Mouse (Mus musculus): ENCODE data around the gene Kcnk3. TPM values are rescaled to one million over a fixed set of nuclear protein-coding genes. Genes with fewer than 3 reads are reported as not detected.

The Kcnk3 gene
- polyA plus RNA-seq, 1 experiment from 2014 or later = 1.1 TPM

DNA sequence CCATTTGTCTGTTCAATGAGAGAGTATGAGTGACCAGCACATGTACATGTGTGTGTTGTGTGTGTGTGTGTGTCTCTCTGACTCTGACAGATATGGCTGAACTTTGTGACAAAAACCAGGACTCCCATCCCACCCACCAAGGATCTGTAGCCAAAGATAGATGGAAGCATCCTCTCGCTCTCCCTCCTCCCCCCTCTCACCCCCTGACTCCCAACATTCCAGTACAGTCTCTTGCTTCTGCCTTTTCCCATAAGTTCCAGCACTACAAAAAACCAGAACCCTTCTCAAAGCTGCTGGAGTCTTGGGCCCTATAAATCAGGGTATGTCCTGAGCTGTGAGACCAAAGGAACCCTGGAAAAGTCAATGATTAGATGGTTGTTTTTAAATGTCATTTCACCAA is 19.5 kb upstream of the Kcnk3 start:
- Histone ChIP-seq H3K9me3 (no peaks in the 10 kb centered on the region), H3K9ac (no peak overlapping the region), H3K4me3 (no peak overlapping the region), H3K4me2 (replicated peaks) (no peak overlapping the region), H3K36me3 (no peaks in the 10 kb centered on the region), H3K4me1 (no peaks in the 10 kb centered on the region), H3K27me3 (no peaks in the 10 kb centered on the region), H3K27ac (no peak overlapping the region)
- no peak for ATAC-seq (ENCODE audit: insufficient number of reproducible peaks, insufficient read depth, low FRiP score, low TSS enrichment)
- WGBS = 100% methylated on average over 1 of the region's 1 CpGs

DNA sequence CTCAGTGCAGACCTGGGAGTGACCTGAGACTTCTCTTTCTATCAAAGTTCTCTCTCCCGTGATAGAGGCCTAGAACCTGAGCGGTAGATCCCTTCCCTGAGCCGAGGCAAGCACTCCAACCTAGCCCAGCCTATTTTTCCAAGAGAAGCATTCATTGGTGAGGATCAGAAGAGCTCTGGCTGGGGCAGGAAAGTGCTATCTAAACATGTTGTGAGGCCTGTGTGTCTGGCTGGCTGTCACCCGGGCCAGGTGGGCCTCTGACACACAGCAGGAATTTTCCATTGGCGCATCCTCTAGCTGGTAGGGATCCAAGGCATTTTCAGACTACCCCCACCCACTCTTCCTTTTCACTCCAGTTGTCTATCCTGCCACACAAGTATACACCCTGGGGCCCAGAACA is 16.1 kb upstream of the Kcnk3 start:
- H3K36me3 ChIP-seq = no peaks in the 10 kb centered on the region
- H3K27ac ChIP-seq = no peak overlapping the region
- H3K27me3 ChIP-seq = no peaks in the 10 kb centered on the region
- H3K4me2 ChIP-seq (replicated peaks) = no peak overlapping the region
- H3K9ac ChIP-seq = no peak overlapping the region
- 80% methylated on average over 5 of the region's 5 CpGs for WGBS
- no peak overlapping the region for H3K4me3 ChIP-seq
- H3K9me3 ChIP-seq = no peaks in the 10 kb centered on the region
- no peak for ATAC-seq (ENCODE audit: insufficient number of reproducible peaks, insufficient read depth, low FRiP score, low TSS enrichment)
- H3K4me1 ChIP-seq = no peaks in the 10 kb centered on the region

DNA sequence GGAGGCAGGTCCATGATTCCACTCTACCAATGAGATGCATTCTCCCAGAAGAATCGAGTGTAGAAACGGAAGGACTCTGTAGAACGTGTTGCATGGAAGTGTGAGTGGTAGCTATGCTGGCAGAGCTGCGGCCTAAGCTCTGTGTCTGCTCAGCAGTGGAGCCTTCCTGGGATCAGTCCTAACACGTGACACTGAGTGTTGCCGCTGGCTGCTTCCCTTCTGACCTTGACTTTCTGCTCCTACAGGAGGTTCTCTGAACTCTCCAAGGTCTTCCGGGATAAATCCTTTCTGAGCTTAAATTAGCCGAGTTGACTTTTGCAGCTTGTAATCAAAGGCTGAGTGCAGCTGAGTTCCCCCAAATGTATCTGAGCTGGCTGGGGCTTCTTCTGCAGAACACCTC is 13.6 kb upstream of the Kcnk3 start:
- 88% methylated on average over 8 of the region's 8 CpGs for WGBS
- Histone ChIP-seq H3K4me1 (no peaks in the 10 kb centered on the region), H3K36me3 (no peaks in the 10 kb centered on the region), H3K9me3 (no peaks in the 10 kb centered on the region), H3K4me3 (no peak overlapping the region), H3K27ac (no peak overlapping the region), H3K27me3 (0 out of 2 replicates have a peak, but pooled peaks cover 4% of the 10 kb centered on the region), H3K9ac (no peak overlapping the region), H3K4me2 (replicated peaks) (no peak overlapping the region)
- ATAC-seq (ENCODE audit: insufficient number of reproducible peaks, insufficient read depth, low FRiP score, low TSS enrichment) = no peak

DNA sequence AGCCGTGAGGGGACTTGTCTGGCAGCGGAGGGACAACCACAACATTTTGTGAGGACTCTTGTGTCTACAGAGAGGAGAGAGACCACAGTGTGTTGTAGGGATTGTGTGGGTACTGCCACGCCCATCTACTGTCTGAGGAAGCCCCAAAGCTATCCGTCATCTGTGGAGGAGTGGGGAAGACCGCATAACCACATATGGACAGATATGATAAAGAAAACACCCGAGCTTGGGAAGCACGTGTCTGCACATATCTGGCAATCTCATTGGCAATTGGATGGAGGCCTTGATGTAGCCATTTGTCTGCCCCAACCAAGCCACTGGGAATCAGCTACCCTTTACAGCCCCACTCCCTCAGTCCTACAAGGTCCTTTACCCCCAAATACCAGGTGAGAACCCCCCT is 11.7 kb upstream of the Kcnk3 start:
- ATAC-seq (ENCODE audit: insufficient number of reproducible peaks, insufficient read depth, low FRiP score, low TSS enrichment) = no peak
- WGBS = 84% methylated on average over 7 of the region's 7 CpGs
- Histone ChIP-seq H3K4me3 (no peak overlapping the region), H3K36me3 (no peaks in the 10 kb centered on the region), H3K27ac (no peak overlapping the region), H3K9ac (no peak overlapping the region), H3K4me2 (replicated peaks) (no peak overlapping the region), H3K4me1 (no peaks in the 10 kb centered on the region), H3K27me3 (0 out of 2 replicates have a peak, but pooled peaks cover 4% of the 10 kb centered on the region), H3K9me3 (no peaks in the 10 kb centered on the region)

DNA sequence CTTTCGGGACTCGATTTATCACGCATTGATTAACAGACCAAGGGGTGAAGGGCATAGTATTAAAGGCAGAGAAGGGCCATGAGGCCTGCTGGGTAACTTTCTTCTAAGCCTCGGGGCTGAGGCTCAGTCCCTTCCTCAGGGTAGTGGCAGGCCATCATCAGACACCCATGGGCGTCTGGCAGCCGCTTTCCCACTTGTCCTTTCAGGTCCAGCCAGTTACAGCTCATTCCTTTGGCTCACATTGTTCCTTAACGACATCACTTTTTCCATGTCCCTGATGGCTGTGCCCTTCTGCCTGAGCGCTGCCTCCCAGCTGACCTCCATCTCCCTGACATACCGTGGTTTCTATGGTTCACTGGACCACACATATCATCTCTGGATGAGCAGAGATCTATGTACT is 10.7 kb upstream of the Kcnk3 start:
- no peaks in the 10 kb centered on the region for H3K4me1 ChIP-seq
- 70% methylated on average over 9 of the region's 9 CpGs for WGBS
- no peak overlapping the region for H3K4me2 ChIP-seq (replicated peaks)
- 0 out of 2 replicates have a peak, but pooled peaks cover 7% of the 10 kb centered on the region for H3K27me3 ChIP-seq
- H3K4me3 ChIP-seq = no peak overlapping the region
- no peak for ATAC-seq (ENCODE audit: insufficient number of reproducible peaks, insufficient read depth, low FRiP score, low TSS enrichment)
- no peak overlapping the region for H3K9ac ChIP-seq
- H3K36me3 ChIP-seq = no peaks in the 10 kb centered on the region
- no peaks in the 10 kb centered on the region for H3K9me3 ChIP-seq
- no peak overlapping the region for H3K27ac ChIP-seq

DNA sequence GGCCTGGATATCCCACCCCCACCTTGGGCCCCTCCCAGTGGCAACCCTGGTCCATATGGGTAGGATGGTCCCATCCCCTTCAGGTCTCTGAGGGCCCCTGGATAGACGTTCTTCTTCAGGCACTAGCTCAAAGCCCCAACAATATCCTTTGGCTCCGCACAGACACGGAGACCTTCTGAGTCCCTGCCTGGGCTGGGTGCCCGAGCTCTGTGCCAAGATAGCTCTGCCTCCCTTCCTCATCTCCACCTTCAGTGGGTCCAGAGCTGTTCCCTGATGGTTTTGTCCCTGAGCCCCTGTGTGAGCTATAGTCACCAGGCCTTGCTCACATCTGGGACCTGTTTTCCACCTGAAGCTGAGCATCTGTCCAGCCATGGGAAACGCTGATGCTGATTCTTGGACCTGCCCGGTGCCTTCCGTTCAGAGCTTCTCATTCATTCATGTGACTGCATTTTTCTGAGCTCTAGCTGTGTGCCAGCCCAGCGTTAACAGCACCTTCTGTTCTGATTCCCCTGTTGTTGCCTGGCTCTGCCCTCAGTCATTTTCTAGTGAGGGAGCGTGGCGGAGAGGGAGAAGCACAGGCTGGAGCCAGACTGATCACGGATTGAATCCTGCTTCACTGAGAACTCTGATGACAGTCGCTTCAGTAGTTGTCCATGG is 10.2 kb upstream of the Kcnk3 start:
- Histone ChIP-seq H3K27ac (no peak overlapping the region), H3K36me3 (no peaks in the 10 kb centered on the region), H3K27me3 (0 out of 2 replicates have a peak, but pooled peaks cover 7% of the 10 kb centered on the region), H3K9me3 (no peaks in the 10 kb centered on the region), H3K4me3 (no peak overlapping the region), H3K4me1 (no peaks in the 10 kb centered on the region), H3K4me2 (replicated peaks) (no peak overlapping the region), H3K9ac (no peak overlapping the region)
- WGBS = 81% methylated on average over 12 of the region's 12 CpGs
- ATAC-seq (ENCODE audit: insufficient number of reproducible peaks, insufficient read depth, low FRiP score, low TSS enrichment) = no peak

DNA sequence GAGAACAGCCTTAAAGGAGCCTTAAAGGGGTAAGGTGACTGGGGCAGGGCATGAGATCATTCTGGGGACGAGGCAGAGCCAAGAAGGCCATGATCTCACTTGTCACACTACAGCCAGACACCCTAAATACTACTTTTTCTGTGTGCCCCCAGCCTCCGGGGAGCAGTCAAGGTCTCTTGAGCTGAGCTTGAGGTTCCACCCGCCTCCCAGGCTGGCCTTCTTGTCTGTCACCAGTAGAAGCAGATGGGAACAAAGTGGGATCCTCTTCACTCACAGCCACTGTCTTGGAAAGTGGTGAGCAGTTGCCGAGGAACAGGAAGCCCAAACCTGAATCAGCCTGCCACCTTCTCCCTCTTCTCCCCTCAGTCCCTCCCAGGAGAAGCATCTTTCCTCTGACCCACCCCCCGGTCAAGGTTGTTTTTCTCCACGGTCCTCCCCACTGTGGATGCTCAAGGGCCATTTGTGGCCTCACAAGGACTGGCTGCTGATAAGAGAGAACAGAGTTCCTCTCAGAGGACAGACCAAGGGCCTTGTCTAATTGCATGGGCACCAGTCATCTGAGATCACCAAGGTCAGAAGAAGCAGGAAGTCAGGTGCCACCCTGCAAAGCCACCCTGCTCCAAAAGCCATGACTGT is 9.4 kb upstream of the Kcnk3 start:
- 78% methylated on average over 6 of the region's 6 CpGs for WGBS
- H3K27me3 ChIP-seq = 0 out of 2 replicates have a peak, but pooled peaks cover 7% of the 10 kb centered on the region
- no peak overlapping the region for H3K4me3 ChIP-seq
- no peak overlapping the region for H3K9ac ChIP-seq
- H3K36me3 ChIP-seq = no peaks in the 10 kb centered on the region
- H3K27ac ChIP-seq = no peak overlapping the region
- H3K4me2 ChIP-seq (replicated peaks) = no peak overlapping the region
- ATAC-seq (ENCODE audit: insufficient number of reproducible peaks, insufficient read depth, low FRiP score, low TSS enrichment) = no peak
- no peaks in the 10 kb centered on the region for H3K9me3 ChIP-seq
- no peaks in the 10 kb centered on the region for H3K4me1 ChIP-seq

DNA sequence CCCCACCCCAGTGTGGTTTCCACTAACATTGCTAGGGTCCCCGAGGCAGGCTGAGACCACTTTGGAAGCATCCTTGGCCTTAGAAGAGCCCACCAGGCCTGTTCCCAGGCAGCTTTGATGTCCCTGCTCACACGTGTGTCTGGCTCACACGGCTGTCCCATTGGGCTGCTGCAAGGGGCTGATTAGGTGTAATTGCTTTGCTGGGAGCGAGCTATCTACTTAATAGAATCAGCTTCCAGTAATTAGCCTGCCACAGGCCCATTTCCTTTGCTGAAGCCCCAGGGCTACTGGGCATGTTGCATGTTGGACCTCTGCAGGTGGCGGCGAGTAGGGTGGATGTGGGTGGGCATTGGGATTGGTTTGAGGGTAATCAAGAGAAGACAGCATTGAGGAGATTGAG is 7.2 kb upstream of the Kcnk3 start:
- Histone ChIP-seq H3K4me1 (no peaks in the 10 kb centered on the region), H3K27ac (no peak overlapping the region), H3K9me3 (no peaks in the 10 kb centered on the region), H3K4me3 (no peak overlapping the region), H3K9ac (no peak overlapping the region), H3K36me3 (no peaks in the 10 kb centered on the region), H3K4me2 (replicated peaks) (no peak overlapping the region), H3K27me3 (peaks cover 13% of the 10 kb centered on the region; the same call in 1 of the 2 replicates)
- 48% methylated on average over 6 of the region's 6 CpGs for WGBS
- ATAC-seq (ENCODE audit: insufficient number of reproducible peaks, insufficient read depth, low FRiP score, low TSS enrichment) = no peak

DNA sequence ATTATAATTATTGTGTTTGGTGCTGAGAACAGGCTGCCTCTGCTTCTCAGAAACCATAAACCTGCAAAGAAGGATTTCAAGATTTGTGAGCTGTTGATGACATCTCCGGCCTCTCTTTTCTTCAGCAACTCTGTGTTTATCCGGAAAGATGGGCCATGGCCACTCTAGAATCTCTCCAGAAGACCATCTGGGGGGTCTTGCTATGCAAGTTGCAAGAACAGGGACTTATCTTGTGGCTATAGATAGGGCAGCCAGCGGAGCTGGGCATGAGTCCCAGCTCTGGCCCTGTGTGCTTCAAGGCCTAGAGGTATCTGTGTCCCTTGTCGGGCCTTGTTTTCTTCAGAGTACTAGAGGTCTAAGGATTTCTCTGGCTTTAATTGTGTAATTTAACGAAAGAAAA is 6.0 kb upstream of the Kcnk3 start:
- H3K9ac ChIP-seq = no peak overlapping the region
- no peaks in the 10 kb centered on the region for H3K36me3 ChIP-seq
- H3K9me3 ChIP-seq = no peaks in the 10 kb centered on the region
- no peak overlapping the region for H3K4me2 ChIP-seq (replicated peaks)
- 84% methylated on average over 5 of the region's 5 CpGs for WGBS
- no peak for ATAC-seq (ENCODE audit: insufficient number of reproducible peaks, insufficient read depth, low FRiP score, low TSS enrichment)
- no peaks in the 10 kb centered on the region for H3K4me1 ChIP-seq
- H3K4me3 ChIP-seq = no peak overlapping the region
- H3K27ac ChIP-seq = no peak overlapping the region
- H3K27me3 ChIP-seq = peaks cover 20% of the 10 kb centered on the region

DNA sequence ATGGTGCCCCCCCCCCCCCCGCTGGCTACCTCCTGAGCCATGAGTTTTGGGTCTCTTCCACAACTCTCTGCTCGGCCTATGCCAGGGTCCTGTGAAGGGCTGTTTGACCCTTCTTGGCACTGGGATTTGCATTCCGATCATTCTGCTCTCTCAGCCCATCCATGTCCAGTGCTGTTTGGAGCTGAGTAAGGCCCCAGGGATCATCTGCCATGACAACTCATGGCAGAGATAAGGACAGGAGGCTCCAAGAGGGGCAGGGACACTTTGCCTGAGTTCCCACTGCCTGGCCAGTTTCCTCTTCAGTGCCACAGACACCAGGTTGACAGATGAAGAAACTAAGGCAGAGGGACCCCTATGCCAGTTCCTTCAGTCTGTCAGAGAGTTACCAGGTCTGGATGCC is 1.4 kb upstream of the Kcnk3 start:
- Histone ChIP-seq H3K36me3 (no peaks in the 10 kb centered on the region), H3K4me2 (replicated peaks) (no peak overlapping the region)

DNA sequence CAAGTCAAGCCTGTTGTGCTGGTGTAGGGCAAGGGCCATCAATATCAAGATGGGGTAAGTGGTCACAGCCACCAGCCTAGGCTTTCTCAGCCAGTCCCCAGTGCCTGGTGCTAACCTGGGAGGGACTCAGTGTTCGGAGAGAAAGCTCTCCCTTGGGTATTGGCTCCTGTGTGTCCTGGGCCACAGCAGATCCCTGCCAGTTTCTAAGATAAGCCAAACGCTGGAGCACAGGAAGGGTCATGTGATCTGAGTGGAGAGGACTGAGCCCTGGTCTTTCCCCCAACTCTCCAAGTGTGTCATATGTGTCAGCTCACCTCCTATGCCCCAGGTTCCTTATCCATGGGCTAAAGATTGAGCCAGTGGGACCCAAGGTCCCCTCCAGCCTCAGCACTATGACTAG is 869 bp upstream of the Kcnk3 start:
- H3K9ac ChIP-seq = no peak overlapping the region
- no peak overlapping the region for H3K27ac ChIP-seq
- no peak for ATAC-seq (ENCODE audit: insufficient number of reproducible peaks, insufficient read depth, low FRiP score, low TSS enrichment)
- peaks cover 62% of the 10 kb centered on the region for H3K27me3 ChIP-seq
- no peaks in the 10 kb centered on the region for H3K9me3 ChIP-seq
- H3K4me3 ChIP-seq = no peak overlapping the region
- no peak overlapping the region for H3K4me2 ChIP-seq (replicated peaks)
- 32% methylated on average over 2 of the region's 2 CpGs for WGBS
- H3K4me1 ChIP-seq = peaks cover 14% of the 10 kb centered on the region
- no peaks in the 10 kb centered on the region for H3K36me3 ChIP-seq

More for the DNA sequence above, 1.4 kb upstream of the Kcnk3 start:
- H3K9ac ChIP-seq = no peak overlapping the region
- H3K27ac ChIP-seq = no peak overlapping the region
- H3K27me3 ChIP-seq = peaks cover 58% of the 10 kb centered on the region
- no peak overlapping the region for H3K4me3 ChIP-seq
- no peaks in the 10 kb centered on the region for H3K9me3 ChIP-seq
- no peak for ATAC-seq (ENCODE audit: insufficient number of reproducible peaks, insufficient read depth, low FRiP score, low TSS enrichment)
- H3K4me1 ChIP-seq = peaks cover 14% of the 10 kb centered on the region
- 69% methylated on average over 3 of the region's 3 CpGs for WGBS

DNA sequence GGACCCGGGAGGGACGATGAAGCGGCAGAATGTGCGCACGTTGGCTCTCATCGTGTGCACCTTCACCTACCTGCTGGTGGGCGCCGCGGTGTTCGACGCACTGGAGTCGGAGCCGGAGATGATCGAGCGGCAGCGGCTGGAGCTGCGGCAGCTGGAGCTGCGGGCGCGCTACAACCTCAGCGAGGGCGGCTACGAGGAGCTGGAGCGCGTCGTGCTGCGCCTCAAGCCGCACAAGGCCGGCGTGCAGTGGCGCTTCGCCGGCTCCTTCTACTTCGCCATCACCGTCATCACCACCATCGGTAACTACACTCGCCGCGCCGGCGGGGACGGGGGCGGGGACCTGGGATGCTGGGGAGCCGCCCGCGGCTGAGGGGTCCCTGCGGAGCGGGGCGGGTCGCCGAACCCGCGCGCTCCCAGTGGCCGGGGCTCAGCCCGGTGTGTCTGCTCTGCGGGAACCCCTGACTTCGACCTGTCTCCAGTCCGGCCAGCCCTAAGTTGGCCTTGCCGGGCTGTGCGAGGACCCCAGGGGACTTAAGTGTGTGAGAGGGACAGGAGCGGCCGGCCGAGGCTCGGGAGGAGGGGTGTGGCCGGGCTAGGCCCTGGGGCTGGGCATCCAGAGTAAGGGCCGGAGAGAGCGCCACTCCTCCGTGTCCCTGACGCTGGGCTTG is 465 bp downstream of the Kcnk3 start:
- peak overlapping the region; percentile 48 for H3K9ac ChIP-seq
- H3K27me3 ChIP-seq = peaks cover 66% of the 10 kb centered on the region
- H3K4me3 ChIP-seq = peak overlapping the region; percentile 40
- no peak overlapping the region for H3K27ac ChIP-seq
- H3K36me3 ChIP-seq = no peaks in the 10 kb centered on the region
- under 1% methylated on average over 70 of the region's 70 CpGs for WGBS
- no peaks in the 10 kb centered on the region for H3K9me3 ChIP-seq
- H3K4me1 ChIP-seq = peaks cover 14% of the 10 kb centered on the region
- H3K4me2 ChIP-seq (replicated peaks) = peak overlapping the region; percentile 95
- 0 out of 2 replicates have a peak, but pooled peaks have one; percentile 65 for ATAC-seq (ENCODE audit: insufficient number of reproducible peaks, insufficient read depth, low FRiP score, low TSS enrichment)
